Mouse (Mus musculus): Measurements from ENCODE around the gene Bcas3. TPM values are rescaled to one million over a fixed set of nuclear protein-coding genes. Genes with fewer than 3 reads are reported as not detected.

Bcas3 gene
- polyA plus RNA-seq, 1 experiment from 2014 or later, result 18.2 TPM

GRCm38 (mm10) chr11:85565068-85565467 is 212.1 kb downstream of the Bcas3 start:
- WGBS (ENCODE audit: insufficient replicate concordance), result 59% methylated on average over 2 of the region's 2 CpGs
- H3K4me2 ChIP-seq, result no peak overlapping the region
- ATAC-seq, result no peak
- no peak overlapping the region for H3K9ac ChIP-seq
- no peaks in the 10 kb centered on the region for H3K9me3 ChIP-seq (replicated peaks)
- no peaks in the 10 kb centered on the region for H3K36me3 ChIP-seq
- H3K27me3 ChIP-seq (replicated peaks), result no peaks in the 10 kb centered on the region
- H3K4me3 ChIP-seq, result no peak overlapping the region
- H3K27ac ChIP-seq, result no peak overlapping the region
- no peaks in the 10 kb centered on the region for H3K4me1 ChIP-seq

DNA sequence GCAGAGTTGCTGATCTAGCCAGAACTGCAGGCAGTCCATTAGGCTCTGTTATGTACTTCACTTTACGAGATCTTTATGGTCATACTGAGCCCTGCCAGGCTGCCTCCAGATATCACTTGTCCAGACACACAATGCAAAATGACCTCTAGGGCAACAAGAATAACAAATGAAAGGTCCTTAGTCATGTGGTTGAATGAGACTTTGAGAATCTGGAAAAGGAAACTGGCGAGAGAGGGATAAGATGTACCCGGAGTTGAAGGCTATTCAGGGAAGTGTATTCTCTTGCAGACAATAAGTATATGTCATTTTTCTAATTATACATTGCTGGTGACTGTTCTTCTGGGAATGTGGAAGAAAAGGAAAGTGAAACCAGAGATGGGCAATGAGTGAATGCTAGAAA is 218.1 kb downstream of the Bcas3 start:
- Histone ChIP-seq H3K9ac (no peak overlapping the region), H3K9me3 (replicated peaks) (no peaks in the 10 kb centered on the region), H3K4me3 (no peak overlapping the region), H3K27ac (no peak overlapping the region), H3K4me1 (peaks cover 21% of the 10 kb centered on the region), H3K27me3 (replicated peaks) (no peaks in the 10 kb centered on the region), H3K4me2 (no peak overlapping the region), H3K36me3 (no peaks in the 10 kb centered on the region)
- 66% methylated on average over 3 of the region's 3 CpGs for WGBS (ENCODE audit: insufficient replicate concordance)
- ATAC-seq, result no peak

- Histone ChIP-seq H3K9ac (no peak overlapping the region), H3K4me2 (no peak overlapping the region), H3K36me3 (no peaks in the 10 kb centered on the region), H3K27me3 (replicated peaks) (no peaks in the 10 kb centered on the region), H3K4me1 (peaks cover 21% of the 10 kb centered on the region), H3K4me3 (no peak overlapping the region), H3K9me3 (replicated peaks) (no peaks in the 10 kb centered on the region), H3K27ac (no peak overlapping the region)
- ATAC-seq, result no peak
- 67% methylated on average over 5 of the region's 5 CpGs for WGBS (ENCODE audit: insufficient replicate concordance)
Measured at GRCm38 (mm10) chr11:85571936-85572335, 219.0 kb downstream of the Bcas3 start.

DNA sequence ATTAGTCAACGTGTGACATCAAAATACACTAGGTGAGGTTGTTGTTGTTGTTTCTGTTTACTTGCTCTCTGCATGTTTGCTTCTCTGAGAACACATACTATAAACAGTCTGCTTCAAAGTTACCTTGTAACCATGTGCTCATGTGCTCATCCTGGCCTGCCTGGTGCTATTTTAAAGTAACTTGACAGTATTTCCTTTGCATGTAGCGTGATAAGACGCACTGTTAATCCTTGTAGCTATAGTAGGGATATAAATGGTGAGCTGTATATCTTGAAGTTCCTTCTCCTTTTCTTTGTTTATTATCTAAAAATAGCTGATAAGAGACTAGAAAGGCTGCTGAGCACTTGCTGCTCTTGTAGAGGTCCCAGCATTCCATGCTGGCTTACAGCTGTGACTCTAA is 219.6 kb downstream of the Bcas3 start:
- Histone ChIP-seq H3K27me3 (replicated peaks) (no peaks in the 10 kb centered on the region), H3K4me2 (no peak overlapping the region), H3K9me3 (replicated peaks) (no peaks in the 10 kb centered on the region), H3K4me1 (peaks cover 21% of the 10 kb centered on the region), H3K27ac (no peak overlapping the region), H3K36me3 (no peaks in the 10 kb centered on the region), H3K4me3 (no peak overlapping the region), H3K9ac (no peak overlapping the region)
- ATAC-seq, result no peak
- 41% methylated on average over 3 of the region's 3 CpGs for whole genome bisulfite sequencing (ENCODE audit: insufficient replicate concordance)

DNA sequence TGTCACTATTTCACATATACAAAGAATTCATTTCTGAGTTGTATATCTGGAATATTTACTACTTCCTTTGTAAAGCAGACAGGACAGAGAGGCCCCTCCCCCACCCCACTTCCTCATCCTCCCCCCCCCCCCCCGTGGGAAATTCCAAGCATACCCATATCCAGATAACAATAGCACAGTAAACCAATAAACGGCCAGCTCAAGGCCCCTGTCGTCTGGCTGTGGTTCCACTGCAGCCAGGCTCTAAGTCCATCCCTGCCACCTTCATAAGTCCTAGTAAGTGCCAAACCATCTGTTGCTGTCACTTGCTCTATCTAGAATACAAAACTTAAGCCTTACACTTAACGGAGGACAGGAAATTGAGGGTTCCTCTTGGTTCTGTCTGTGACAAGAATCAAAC is 221.5 kb downstream of the Bcas3 start:
- H3K27me3 ChIP-seq (replicated peaks), result no peaks in the 10 kb centered on the region
- H3K9me3 ChIP-seq (replicated peaks), result no peaks in the 10 kb centered on the region
- no peak overlapping the region for H3K9ac ChIP-seq
- H3K4me1 ChIP-seq, result peaks cover 21% of the 10 kb centered on the region
- no peak for ATAC-seq
- 8% methylated on average over 4 of the region's 4 CpGs for WGBS (ENCODE audit: insufficient replicate concordance)
- no peak overlapping the region for H3K4me3 ChIP-seq
- no peaks in the 10 kb centered on the region for H3K36me3 ChIP-seq
- no peak overlapping the region for H3K4me2 ChIP-seq
- no peak overlapping the region for H3K27ac ChIP-seq

- no peak overlapping the region for H3K9ac ChIP-seq
Measured at GRCm38 (mm10) chr11:85577816-85578645, 225.1 kb downstream of the Bcas3 start.

DNA sequence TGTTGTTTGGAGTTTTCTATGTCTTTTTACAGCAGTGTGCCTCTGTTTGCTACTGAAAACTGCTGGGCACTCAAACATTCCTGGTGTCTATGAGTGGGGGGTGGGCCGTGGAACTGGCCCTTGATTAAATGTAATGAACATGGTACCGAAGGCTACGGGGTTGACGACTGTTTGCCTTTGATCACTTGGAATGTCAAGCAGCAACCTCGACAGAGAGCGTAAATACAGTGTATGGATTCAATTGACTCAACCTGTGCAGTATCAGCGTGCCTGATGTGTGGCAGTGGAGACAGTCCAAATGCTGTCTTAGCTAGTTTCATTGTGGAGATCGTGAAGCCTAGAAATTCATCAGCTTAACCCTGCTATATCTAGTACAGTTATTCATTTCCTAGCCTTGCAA is 231.1 kb downstream of the Bcas3 start:
- Histone ChIP-seq H3K9me3 (replicated peaks) (no peaks in the 10 kb centered on the region), H3K4me1 (no peaks in the 10 kb centered on the region), H3K4me2 (no peak overlapping the region), H3K9ac (no peak overlapping the region), H3K27me3 (replicated peaks) (no peaks in the 10 kb centered on the region), H3K36me3 (no peaks in the 10 kb centered on the region), H3K4me3 (no peak overlapping the region), H3K27ac (no peak overlapping the region)
- ATAC-seq, result no peak
- WGBS (ENCODE audit: insufficient replicate concordance), result 72% methylated on average over 8 of the region's 8 CpGs

More at GRCm38 (mm10) chr11:85577816-85578645, 225.1 kb downstream of the Bcas3 start:
- WGBS (ENCODE audit: insufficient replicate concordance), result 73% methylated on average over 15 of the region's 15 CpGs
- no peak overlapping the region for H3K27ac ChIP-seq
- H3K4me1 ChIP-seq, result peaks cover 3% of the 10 kb centered on the region; the same call in 1 of the 2 replicates
- no peak overlapping the region for H3K4me2 ChIP-seq
- no peaks in the 10 kb centered on the region for H3K36me3 ChIP-seq
- ATAC-seq, result no peak
- no peaks in the 10 kb centered on the region for H3K27me3 ChIP-seq (replicated peaks)
- H3K4me3 ChIP-seq, result no peak overlapping the region
- H3K9me3 ChIP-seq (replicated peaks), result no peaks in the 10 kb centered on the region

DNA sequence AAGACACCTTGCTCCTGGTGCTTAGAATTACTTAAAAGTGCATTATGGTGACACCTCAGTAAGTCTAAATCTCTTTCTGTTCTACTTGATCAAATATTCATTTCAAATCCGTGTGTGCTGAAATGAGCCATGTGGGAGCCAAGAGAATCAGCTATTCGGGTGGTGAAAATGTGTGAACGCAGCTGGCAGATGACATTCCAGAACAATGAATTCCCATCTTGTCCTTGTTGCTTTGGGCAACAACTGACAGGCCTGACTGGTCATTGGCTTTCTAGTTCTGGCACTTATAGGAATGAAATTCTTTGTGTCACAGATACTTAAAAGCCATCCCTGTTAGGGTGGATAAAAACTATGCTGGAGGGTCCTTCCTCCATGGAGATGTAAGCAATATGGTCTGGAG is 240.7 kb downstream of the Bcas3 start:
- Histone ChIP-seq H3K9me3 (replicated peaks) (no peaks in the 10 kb centered on the region), H3K4me2 (no peak overlapping the region), H3K9ac (no peak overlapping the region), H3K27me3 (replicated peaks) (no peaks in the 10 kb centered on the region), H3K4me3 (no peak overlapping the region), H3K4me1 (no peaks in the 10 kb centered on the region), H3K27ac (no peak overlapping the region), H3K36me3 (no peaks in the 10 kb centered on the region)
- ATAC-seq, result no peak
- 80% methylated on average over 3 of the region's 3 CpGs for WGBS (ENCODE audit: insufficient replicate concordance)

- H3K4me2 ChIP-seq, result no peak overlapping the region
- H3K27ac ChIP-seq, result no peak overlapping the region
- H3K4me1 ChIP-seq, result no peaks in the 10 kb centered on the region
- no peak for ATAC-seq
- H3K4me3 ChIP-seq, result no peak overlapping the region
- H3K27me3 ChIP-seq (replicated peaks), result no peaks in the 10 kb centered on the region
- H3K9me3 ChIP-seq (replicated peaks), result no peaks in the 10 kb centered on the region
- H3K36me3 ChIP-seq, result no peaks in the 10 kb centered on the region
- no peak overlapping the region for H3K9ac ChIP-seq
Measured at GRCm38 (mm10) chr11:85599251-85599650, 246.3 kb downstream of the Bcas3 start.

GRCm38 (mm10) chr11:85603546-85604322 is 250.8 kb downstream of the Bcas3 start:
- H3K4me2 ChIP-seq, result no peak overlapping the region
- 81% methylated on average over 3 of the region's 3 CpGs for WGBS (ENCODE audit: insufficient replicate concordance)
- ATAC-seq, result no peak
- no peaks in the 10 kb centered on the region for H3K36me3 ChIP-seq
- no peaks in the 10 kb centered on the region for H3K9me3 ChIP-seq (replicated peaks)
- no peak overlapping the region for H3K27ac ChIP-seq
- no peak overlapping the region for H3K9ac ChIP-seq
- no peak overlapping the region for H3K4me3 ChIP-seq
- H3K4me1 ChIP-seq, result no peaks in the 10 kb centered on the region
- H3K27me3 ChIP-seq (replicated peaks), result no peaks in the 10 kb centered on the region

- H3K4me1 ChIP-seq, result peaks cover 4% of the 10 kb centered on the region; the same call in 1 of the 2 replicates
- no peak overlapping the region for H3K4me2 ChIP-seq
- H3K9ac ChIP-seq, result no peak overlapping the region
- 67% methylated on average over 5 of the region's 5 CpGs for WGBS (ENCODE audit: insufficient replicate concordance)
- no peak overlapping the region for H3K27ac ChIP-seq
- no peak for ATAC-seq
- H3K9me3 ChIP-seq (replicated peaks), result no peaks in the 10 kb centered on the region
- no peaks in the 10 kb centered on the region for H3K36me3 ChIP-seq
- H3K4me3 ChIP-seq, result no peak overlapping the region
- H3K27me3 ChIP-seq (replicated peaks), result 0 out of 2 replicates have a peak, but pooled peaks cover 3% of the 10 kb centered on the region
Measured at GRCm38 (mm10) chr11:85609303-85609940, 256.5 kb downstream of the Bcas3 start.

DNA sequence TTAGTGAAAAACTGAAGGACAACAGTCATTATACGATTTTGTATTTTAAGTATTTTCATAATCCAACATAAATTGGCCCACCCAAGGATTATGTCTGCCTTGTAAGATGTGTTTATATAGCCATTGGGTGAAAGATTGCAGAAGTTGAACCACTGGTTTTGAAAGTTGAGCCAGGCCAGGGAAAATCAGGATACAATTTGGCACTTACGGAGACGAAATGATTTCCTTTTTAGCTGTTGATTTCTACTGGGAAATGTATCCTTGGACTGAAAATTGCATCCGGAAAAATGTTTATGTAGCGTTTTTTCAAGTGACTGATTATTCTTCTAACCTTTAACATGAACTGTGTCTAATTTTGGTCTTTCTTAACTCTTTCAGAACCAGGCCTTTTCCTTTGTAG is 260.1 kb downstream of the Bcas3 start:
- H3K9ac ChIP-seq, result no peak overlapping the region
- no peak for ATAC-seq
- WGBS (ENCODE audit: insufficient replicate concordance), result 71% methylated on average over 5 of the region's 5 CpGs

More for the DNA sequence above, 260.1 kb downstream of the Bcas3 start:
- Histone ChIP-seq H3K27me3 (replicated peaks) (peaks cover 6% of the 10 kb centered on the region; the same call in 1 of the 2 replicates), H3K4me1 (peaks cover 4% of the 10 kb centered on the region; the same call in 1 of the 2 replicates), H3K27ac (no peak overlapping the region), H3K4me2 (no peak overlapping the region), H3K4me3 (no peak overlapping the region), H3K9me3 (replicated peaks) (no peaks in the 10 kb centered on the region), H3K36me3 (no peaks in the 10 kb centered on the region)
